Mouse (Mus musculus) c-Kit-positive CD71-positive TER-119-positive erythroid progenitor cells, embryonic 14.5 days (primary cell): Measurements from ENCODE around the gene Drd3.

Source experiments
- DNase-seq: peaks from one replicate; pipeline ENCODE4 v3.0.0-alpha.2; 2013; ENCODE audit warnings: low spot score

Drd3 gene

GRCm38 (mm10) chr16:43753751-43754150 is at the start of gene Drd3:
TSS of gene Drd3 (plus strand) at chr16:43754026.
- DNase-seq: no peak

DNA sequence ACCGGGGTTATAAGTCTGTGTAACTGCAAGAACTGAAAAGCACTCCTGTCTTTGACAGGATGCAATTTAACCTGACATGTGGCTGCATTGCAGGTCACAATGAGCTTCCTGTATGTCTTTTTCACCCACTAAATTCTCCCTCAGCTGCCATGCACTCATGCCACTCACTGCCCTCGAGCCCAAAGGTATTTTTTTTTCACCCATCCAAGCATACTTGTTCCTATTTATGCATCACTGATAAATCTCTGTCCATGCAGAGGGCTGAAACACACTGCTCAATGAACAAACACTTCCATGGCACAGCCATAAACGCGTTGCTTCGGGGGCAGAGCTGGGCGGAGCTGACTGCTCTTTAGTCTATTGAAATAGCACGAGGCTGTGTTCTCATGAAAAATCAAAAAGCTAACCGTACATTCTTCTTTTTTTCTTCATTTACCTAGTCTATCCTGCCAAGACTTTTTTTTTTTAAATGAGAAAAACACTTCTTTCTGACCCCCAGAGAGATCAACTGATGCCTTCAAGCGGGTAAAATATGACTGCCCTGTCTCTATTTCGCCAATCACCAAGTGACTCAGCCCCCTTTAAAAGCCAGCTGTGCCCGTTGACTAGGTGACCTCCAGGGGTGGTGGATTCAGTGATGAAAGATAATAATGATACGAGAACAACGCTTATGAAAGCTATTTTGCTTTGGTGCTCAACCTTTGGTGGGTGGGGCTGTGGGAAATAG is 45.3 kb upstream of the Drd3 start:
- no peak for DNase-seq

- DNase-seq: no peak
These were observed 44.8 kb upstream of the Drd3 start for GRCm38 (mm10) chr16:43709062-43709413.

GRCm38 (mm10) chr16:43709432-43710133 is 44.2 kb upstream of the Drd3 start:
- no peak for DNase-seq

- no peak for DNase-seq
These were observed 43.7 kb upstream of the Drd3 start for GRCm38 (mm10) chr16:43710134-43710475.

DNA sequence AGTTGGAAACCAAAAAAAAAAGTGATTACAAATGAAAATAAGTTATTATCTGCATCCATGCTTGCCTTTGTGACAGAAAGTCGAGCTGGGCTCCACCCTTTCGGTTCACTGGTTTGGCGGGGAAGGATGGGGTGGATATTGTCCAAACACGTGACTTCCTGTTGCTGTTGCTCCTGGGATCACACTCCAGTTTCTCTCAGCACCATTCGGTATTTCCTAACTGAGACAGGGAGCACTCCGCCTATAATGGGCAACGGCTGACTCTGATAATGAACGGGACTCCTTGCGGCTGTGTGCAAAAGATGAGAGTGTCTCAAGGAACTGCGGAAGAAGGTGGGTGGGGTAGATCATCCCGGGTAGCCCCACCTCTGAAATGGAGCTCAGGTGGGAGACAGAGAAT is 43.2 kb upstream of the Drd3 start:
- no peak for DNase-seq

DNA sequence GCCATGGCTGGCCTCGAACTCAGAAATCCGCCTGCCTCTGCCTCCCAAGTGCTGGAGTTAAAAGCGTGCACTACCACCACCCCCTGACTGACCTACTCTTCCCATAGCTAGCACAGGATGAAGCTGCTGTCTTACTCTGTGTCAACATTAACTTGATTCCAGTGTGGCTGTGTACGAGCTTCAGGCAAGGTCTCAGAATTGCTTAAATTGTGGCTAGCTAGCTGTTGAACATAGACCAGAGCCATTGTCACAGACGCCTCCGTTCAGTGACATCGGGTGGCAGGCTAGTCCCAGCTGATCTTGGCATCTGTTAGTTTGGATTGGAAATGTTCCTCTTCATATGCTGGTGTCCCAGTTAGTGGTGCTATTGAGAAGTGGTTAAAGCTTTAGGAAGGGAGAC is 42.5 kb upstream of the Drd3 start:
- DNase-seq: no peak

- no peak for DNase-seq
These were observed 29.4 kb upstream of the Drd3 start for GRCm38 (mm10) chr16:43724444-43724843.

DNA sequence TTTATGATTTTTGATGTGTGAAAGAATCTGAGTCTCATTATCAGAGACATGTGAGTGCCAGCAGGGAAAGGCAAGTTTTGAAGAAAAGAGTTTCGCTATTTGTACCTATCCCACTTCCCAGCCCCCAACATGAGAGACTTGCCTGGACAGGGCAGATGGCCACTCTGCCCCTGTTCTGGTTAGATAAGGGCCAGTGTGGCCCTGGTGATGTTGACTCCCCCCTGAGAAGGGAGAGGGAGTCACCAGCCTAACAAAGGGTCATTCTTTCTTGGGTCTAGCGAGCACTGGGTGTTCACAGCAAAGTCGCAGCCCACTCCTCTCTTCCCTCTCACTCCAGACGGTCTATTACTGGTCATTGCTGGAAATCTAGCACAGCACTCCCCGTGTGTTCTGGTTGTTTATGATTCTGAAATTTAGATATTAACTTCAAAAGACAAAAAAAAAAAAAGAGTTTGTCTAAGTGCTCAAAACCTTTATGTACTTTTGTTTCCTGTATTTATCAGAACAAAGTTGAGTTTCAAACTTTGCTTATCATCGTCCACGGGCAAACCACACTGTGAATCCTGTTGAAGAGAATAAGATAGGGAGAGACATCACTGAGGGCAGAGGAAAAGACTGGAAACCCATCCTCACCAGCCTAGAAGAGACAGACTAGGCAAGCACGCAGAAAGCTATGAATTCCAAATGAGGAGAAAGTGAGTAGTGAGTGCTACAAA is 24.2 kb upstream of the Drd3 start:
- no peak for DNase-seq

GRCm38 (mm10) chr16:43730281-43730680 is 23.5 kb upstream of the Drd3 start:
- no peak for DNase-seq

- no peak for DNase-seq
These were observed 21.3 kb upstream of the Drd3 start for GRCm38 (mm10) chr16:43732496-43732895.

GRCm38 (mm10) chr16:43732900-43733299 is 20.9 kb upstream of the Drd3 start:
- no peak for DNase-seq

DNA sequence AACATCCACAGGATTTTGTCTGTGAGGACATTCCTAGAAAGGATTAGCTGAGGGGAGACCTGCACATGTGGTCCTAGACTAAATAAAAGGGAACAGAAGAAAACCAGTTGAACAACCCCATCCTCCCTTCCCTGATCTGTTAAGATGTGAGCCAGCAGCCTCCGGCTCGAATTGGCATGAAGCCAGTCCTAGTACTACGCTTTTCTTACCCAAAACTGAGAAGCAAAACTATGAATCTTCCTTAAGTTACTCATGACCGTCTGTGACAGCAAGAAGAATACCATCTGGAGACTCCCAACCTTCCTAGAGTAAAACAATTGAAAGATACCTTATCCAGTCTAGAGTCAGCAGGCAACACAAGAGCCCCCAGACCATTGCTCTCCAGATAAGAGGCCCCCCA is 15.9 kb upstream of the Drd3 start:
- no peak for DNase-seq

GRCm38 (mm10) chr16:43740936-43741335 is 12.9 kb upstream of the Drd3 start:
- DNase-seq: no peak

GRCm38 (mm10) chr16:43748424-43748823 is 5.4 kb upstream of the Drd3 start:
- DNase-seq: no peak

- DNase-seq: no peak
These were observed 926 bp upstream of the Drd3 start for GRCm38 (mm10) chr16:43752900-43753299.

- no peak for DNase-seq
These were observed 18.5 kb downstream of the Drd3 start for GRCm38 (mm10) chr16:43772358-43772757.

- no peak for DNase-seq
These were observed 18.9 kb downstream of the Drd3 start for GRCm38 (mm10) chr16:43772766-43773165.

DNA sequence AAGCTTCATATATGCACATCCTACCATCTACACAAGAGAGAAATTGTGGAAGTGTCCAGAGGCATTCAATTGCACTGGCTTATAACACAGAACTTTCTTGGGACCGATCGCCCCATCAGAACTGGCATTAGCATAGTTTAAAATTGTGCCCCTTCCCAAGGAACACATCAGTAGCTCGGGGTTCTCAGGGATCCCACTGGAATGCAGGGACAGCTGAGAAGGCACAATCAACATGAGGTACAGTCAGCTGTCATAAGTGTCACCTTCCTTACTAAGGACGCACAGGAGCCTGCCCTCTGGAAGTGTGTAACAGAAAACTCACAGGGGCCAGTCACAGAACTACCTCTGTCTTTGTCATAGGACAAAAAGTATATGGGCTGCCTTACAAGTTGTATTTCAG is 19.7 kb downstream of the Drd3 start:
- DNase-seq: no peak

DNA sequence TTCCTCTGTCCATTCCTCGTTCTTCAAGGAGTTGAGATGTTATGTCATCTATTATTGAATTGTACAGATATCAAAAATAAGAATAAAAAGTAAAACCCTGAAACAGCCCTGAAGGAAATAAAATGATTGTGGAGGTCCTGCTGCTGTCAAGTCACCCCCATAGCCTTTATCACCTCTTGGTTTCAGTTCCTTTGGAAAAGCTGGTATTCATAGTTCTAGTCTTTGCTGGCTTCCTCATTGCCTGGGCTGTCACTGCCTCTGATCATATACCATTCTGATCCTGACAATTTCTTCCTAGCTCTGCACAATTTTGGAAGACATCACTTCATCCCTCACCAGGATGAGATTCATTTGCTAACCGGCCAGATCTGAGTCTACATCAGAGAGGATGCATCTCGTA is 23.1 kb downstream of the Drd3 start:
- DNase-seq: no peak

- no peak for DNase-seq
These were observed 45.7 kb downstream of the Drd3 start for GRCm38 (mm10) chr16:43799541-43799940.

DNA sequence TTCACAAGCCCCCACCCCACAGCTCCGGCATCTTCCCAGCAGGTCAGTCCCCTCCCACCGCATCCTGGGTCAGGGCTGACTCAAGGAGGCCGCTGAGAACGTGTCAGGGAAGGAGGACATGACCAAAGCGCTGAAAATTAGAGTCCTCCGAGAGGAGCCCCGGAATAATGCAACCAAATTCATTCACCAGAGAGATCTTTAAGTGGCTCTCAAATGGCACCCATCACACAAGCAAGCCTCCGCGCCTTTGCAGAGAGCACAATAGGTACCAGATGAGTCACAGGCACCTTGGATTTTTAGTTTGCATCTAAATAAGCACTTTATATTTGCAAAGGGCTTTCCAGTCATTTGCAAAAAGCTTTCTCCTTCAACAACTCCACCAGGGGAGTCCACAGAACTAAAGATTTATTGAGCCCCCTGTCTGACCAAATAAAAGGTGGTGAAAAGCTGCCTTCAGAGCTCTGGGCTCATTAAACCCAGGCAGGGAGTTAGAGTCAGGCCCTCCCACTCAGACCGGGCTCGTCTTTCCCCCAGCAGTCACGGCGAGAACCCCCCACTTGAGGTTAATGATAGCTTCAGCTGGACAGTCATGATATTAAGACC is 46.4 kb downstream of the Drd3 start:
- no peak for DNase-seq

DNA sequence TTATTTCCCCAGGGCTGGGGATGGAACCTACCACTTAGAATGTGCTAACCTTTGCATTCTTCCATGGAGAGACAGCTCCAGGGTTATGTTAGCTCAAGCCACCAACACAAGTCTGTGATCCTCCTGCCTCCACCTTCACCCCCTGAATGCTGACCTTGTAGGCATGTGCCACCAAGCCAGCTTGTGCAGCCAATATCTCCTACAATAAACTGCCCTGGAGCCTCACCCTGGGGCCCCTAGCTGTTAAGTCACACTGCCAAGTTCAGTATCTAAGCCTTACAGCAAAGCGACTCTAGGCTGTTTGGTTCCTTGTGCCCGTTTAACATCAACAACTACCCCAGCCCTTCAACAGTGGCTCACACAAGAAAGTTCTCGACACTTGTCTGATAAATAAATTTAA is 47.3 kb downstream of the Drd3 start:
- no peak for DNase-seq
